Mouse (Mus musculus) bone marrow, adult 2 months (tissue): ENCODE results near the gene Olfr1280. TPM values are rescaled to one million over a fixed set of nuclear protein-coding genes. Genes with fewer than 3 reads are reported as not detected.

Experiments
- H3K27ac ChIP-seq: fragments of 200-500 bp; 2 replicates; pipeline ENCODE4 v1.5.1; 2012; ENCODE audit warnings: low read depth, mild to moderate bottlenecking, control low read depth, inconsistent platforms, low read length; ENCODE audit not compliant: control insufficient read depth, poor library complexity, insufficient read depth
- H3K4me1 ChIP-seq: fragments of 200-500 bp; 2 replicates; pipeline ENCODE4 v1.6.1; 2011; ENCODE audit warnings: low read length; ENCODE audit not compliant: control insufficient read depth, insufficient read depth
- H3K4me3 ChIP-seq: fragments of 200-500 bp; replicated peaks from 2 replicates; pipeline ENCODE3; 2011; ENCODE audit warnings: mild to moderate bottlenecking, low read depth, low read length, control low read depth; ENCODE audit not compliant: control insufficient read depth
- CTCF ChIP-seq: fragments of 200-500 bp; IDR thresholded peaks from 2 replicates; pipeline ENCODE4 v1.5.1; 2011; ENCODE audit warnings: low read length, control low read depth; ENCODE audit not compliant: control insufficient read depth, insufficient read depth
- POLR2A ChIP-seq: fragments of 200-500 bp; IDR thresholded peaks from 2 replicates; pipeline ENCODE4 v1.6.1; 2011; ENCODE audit warnings: low read depth, mild to moderate bottlenecking, control low read depth, low read length, borderline replicate concordance; ENCODE audit not compliant: control insufficient read depth
- WGBS: fragments of 180-500 bp; shearing (Covaris S2); methylation state at CpG from one replicate; pipeline ENCODE4 v1.1.7; 2018; 5-methylcytosine and 5-hydroxymethylcytosine counted together
- polyA plus RNA-seq: library from polyadenylated mRNA; stranded (reverse); fragments of >200 nt; gene quantifications from 2 replicates; pipeline ENCODE4 v1.2.4, GENCODE M21; 2011; ENCODE audit warnings: low replicate concordance; ENCODE audit not compliant: missing spikeins, insufficient read depth, insufficient read length

Gene Olfr1280
- polyA plus RNA-seq, 1 experiment = not detected

GRCm38 (mm10) chr2:111375222-111375621 is 61.4 kb downstream of the Olfr1280 start, which contains the start of gene Olfr1284:
Olfr1284 (plus strand) TSS chr2:111375522.
- Histone ChIP-seq H3K4me3 (no peak within 1 kb of the TSS), H3K4me1 (no peaks in the 10 kb centered on the region), H3K27ac (no peak within 1 kb of the TSS)
- TF ChIP-seq CTCF (no peak), POLR2A (no peak)
- WGBS = 81% methylated on average over 1 of the region's 1 CpGs

Other genes starting within 250 kb of the Olfr1280 start
- gene Gm13941, start 208.0 kb upstream of the Olfr1280 start, polyA plus RNA-seq = not detected in 2 replicates
- gene Gm15130, start 161.1 kb upstream of the Olfr1280 start, polyA plus RNA-seq = not detected in 2 replicates
- not detected in 2 replicates for gene 4930430A15Rik, start 84.4 kb upstream of the Olfr1280 start, polyA plus RNA-seq
- not detected in 2 replicates for gene Olfr1275, start 78.7 kb upstream of the Olfr1280 start, polyA plus RNA-seq
- gene Olfr1276, start 59.5 kb upstream of the Olfr1280 start, polyA plus RNA-seq = not detected in 2 replicates
- gene Olfr1277, start 39.9 kb upstream of the Olfr1280 start, polyA plus RNA-seq = not detected in 2 replicates
- gene Olfr1278, start 23.9 kb upstream of the Olfr1280 start, polyA plus RNA-seq = not detected in 2 replicates
- not detected in 2 replicates for gene Olfr1279, start 13.4 kb upstream of the Olfr1280 start, polyA plus RNA-seq
- gene Olfr1281, start 12.5 kb downstream of the Olfr1280 start, polyA plus RNA-seq = not detected in 2 replicates
- gene Olfr1282, start 22.1 kb downstream of the Olfr1280 start, polyA plus RNA-seq = not detected in 2 replicates
- gene Olfr1283, start 52.8 kb downstream of the Olfr1280 start, polyA plus RNA-seq = not detected in 2 replicates
- not detected in 2 replicates for gene Olfr1284, start 61.5 kb downstream of the Olfr1280 start, polyA plus RNA-seq
- gene Olfr1286, start 109.1 kb downstream of the Olfr1280 start, polyA plus RNA-seq = not detected in 2 replicates
- gene Olfr1287, start 135.1 kb downstream of the Olfr1280 start, polyA plus RNA-seq = not detected in 2 replicates
- not detected in 2 replicates for gene Olfr1288, start 160.1 kb downstream of the Olfr1280 start, polyA plus RNA-seq
- gene Olfr1289, start 166.8 kb downstream of the Olfr1280 start, polyA plus RNA-seq = not detected in 2 replicates
- not detected in 2 replicates for gene Olfr1290, start 179.8 kb downstream of the Olfr1280 start, polyA plus RNA-seq
- gene Olfr1291-ps1, start 183.2 kb downstream of the Olfr1280 start, polyA plus RNA-seq = not detected in 2 replicates
- gene Olfr1293-ps, start 211.2 kb downstream of the Olfr1280 start, polyA plus RNA-seq = 1.2 TPM in 1 of 2 replicates, not detected in the other
- gene Olfr1294, start 226.3 kb downstream of the Olfr1280 start, polyA plus RNA-seq = not detected in 2 replicates